Mouse (Mus musculus): ENCODE results near the gene Arhgap31. TPM values are rescaled to one million over a fixed set of nuclear protein-coding genes. Genes with fewer than 3 reads are reported as not detected.

Gene Arhgap31
- polyA plus RNA-seq, 1 experiment from 2014 or later, result 33.9 TPM

- no peak for ATAC-seq (replicated peaks; ENCODE audit: insufficient number of reproducible peaks, low FRiP score, low TSS enrichment)
- H3K27me3 ChIP-seq (ENCODE audit: control insufficient read depth, insufficient read depth, low read length), result no peaks in the 10 kb centered on the region
- peak overlapping the region; percentile 31 for H3K4me2 ChIP-seq
- H3K4me1 ChIP-seq (ENCODE audit: control insufficient read depth, insufficient read depth, low read length), result peaks cover 57% of the 10 kb centered on the region
- no peaks in the 10 kb centered on the region for H3K9me3 ChIP-seq (replicated peaks; ENCODE audit: control insufficient read depth, low read length)
- peak overlapping the region; percentile 74 for H3K27ac ChIP-seq (ENCODE audit: low read depth, low read length)
- no peak overlapping the region for H3K4me3 ChIP-seq (ENCODE audit: low read depth, low read length)
- WGBS (ENCODE audit: insufficient replicate concordance), result 33% methylated on average over 9 of the region's 9 CpGs
- H3K9ac ChIP-seq (ENCODE audit: low read depth, low read length), result peak overlapping the region; percentile 8; the same call in 1 of the 2 replicates
- peaks cover 6% of the 10 kb centered on the region; the same call in 1 of the 2 replicates for H3K36me3 ChIP-seq (ENCODE audit: control insufficient read depth, insufficient read depth, low read length)
Observed at GRCm38 (mm10) chr16:38701492-38702185, 11.4 kb downstream of the Arhgap31 start.

GRCm38 (mm10) chr16:38700392-38701162 lies 12.5 kb downstream of the Arhgap31 start:
- H3K4me2 ChIP-seq, result no peak overlapping the region
- no peaks in the 10 kb centered on the region for H3K27me3 ChIP-seq (ENCODE audit: control insufficient read depth, insufficient read depth, low read length)
- no peak for ATAC-seq (replicated peaks; ENCODE audit: insufficient number of reproducible peaks, low FRiP score, low TSS enrichment)
- 0 out of 2 replicates have a peak overlapping the region, but pooled peaks have one; percentile 11 for H3K27ac ChIP-seq (ENCODE audit: low read depth, low read length)
- peaks cover 48% of the 10 kb centered on the region for H3K4me1 ChIP-seq (ENCODE audit: control insufficient read depth, insufficient read depth, low read length)
- H3K9me3 ChIP-seq (replicated peaks; ENCODE audit: control insufficient read depth, low read length), result no peaks in the 10 kb centered on the region
- peaks cover 6% of the 10 kb centered on the region; the same call in 1 of the 2 replicates for H3K36me3 ChIP-seq (ENCODE audit: control insufficient read depth, insufficient read depth, low read length)
- no peak overlapping the region for H3K9ac ChIP-seq (ENCODE audit: low read depth, low read length)
- 58% methylated on average over 16 of the region's 16 CpGs for WGBS (ENCODE audit: insufficient replicate concordance)
- H3K4me3 ChIP-seq (ENCODE audit: low read depth, low read length), result no peak overlapping the region

GRCm38 (mm10) chr16:38697611-38698010 lies 15.5 kb downstream of the Arhgap31 start:
- WGBS (ENCODE audit: insufficient replicate concordance), result 85% methylated on average over 5 of the region's 5 CpGs
- no peaks in the 10 kb centered on the region for H3K27me3 ChIP-seq (ENCODE audit: control insufficient read depth, insufficient read depth, low read length)
- H3K9me3 ChIP-seq (replicated peaks; ENCODE audit: control insufficient read depth, low read length), result no peaks in the 10 kb centered on the region
- peaks cover 9% of the 10 kb centered on the region for H3K36me3 ChIP-seq (ENCODE audit: control insufficient read depth, insufficient read depth, low read length)
- no peak for ATAC-seq (replicated peaks; ENCODE audit: insufficient number of reproducible peaks, low FRiP score, low TSS enrichment)
- no peak overlapping the region for H3K4me2 ChIP-seq
- peaks cover 27% of the 10 kb centered on the region for H3K4me1 ChIP-seq (ENCODE audit: control insufficient read depth, insufficient read depth, low read length)
- H3K27ac ChIP-seq (ENCODE audit: low read depth, low read length), result no peak overlapping the region
- H3K4me3 ChIP-seq (ENCODE audit: low read depth, low read length), result no peak overlapping the region
- no peak overlapping the region for H3K9ac ChIP-seq (ENCODE audit: low read depth, low read length)

- WGBS (ENCODE audit: insufficient replicate concordance), result 67% methylated on average over 5 of the region's 5 CpGs
- Histone ChIP-seq H3K9me3 (replicated peaks; ENCODE audit: control insufficient read depth, low read length) (no peaks in the 10 kb centered on the region), H3K9ac (ENCODE audit: low read depth, low read length) (no peak overlapping the region), H3K27me3 (ENCODE audit: control insufficient read depth, insufficient read depth, low read length) (no peaks in the 10 kb centered on the region), H3K4me1 (ENCODE audit: control insufficient read depth, insufficient read depth, low read length) (peaks cover 12% of the 10 kb centered on the region; the same call in 1 of the 2 replicates), H3K4me2 (no peak overlapping the region), H3K27ac (ENCODE audit: low read depth, low read length) (no peak overlapping the region), H3K4me3 (ENCODE audit: low read depth, low read length) (no peak overlapping the region), H3K36me3 (ENCODE audit: control insufficient read depth, insufficient read depth, low read length) (peaks cover 9% of the 10 kb centered on the region)
- ATAC-seq (replicated peaks; ENCODE audit: insufficient number of reproducible peaks, low FRiP score, low TSS enrichment), result no peak
Observed at GRCm38 (mm10) chr16:38695557-38695956, 17.5 kb downstream of the Arhgap31 start.

- ATAC-seq (replicated peaks; ENCODE audit: insufficient number of reproducible peaks, low FRiP score, low TSS enrichment), result no peak
- no peak overlapping the region for H3K27ac ChIP-seq (ENCODE audit: low read depth, low read length)
- peaks cover 9% of the 10 kb centered on the region for H3K36me3 ChIP-seq (ENCODE audit: control insufficient read depth, insufficient read depth, low read length)
- H3K9ac ChIP-seq (ENCODE audit: low read depth, low read length), result no peak overlapping the region
- H3K9me3 ChIP-seq (replicated peaks; ENCODE audit: control insufficient read depth, low read length), result no peaks in the 10 kb centered on the region
- H3K4me1 ChIP-seq (ENCODE audit: control insufficient read depth, insufficient read depth, low read length), result peaks cover 13% of the 10 kb centered on the region
- no peak overlapping the region for H3K4me3 ChIP-seq (ENCODE audit: low read depth, low read length)
- H3K4me2 ChIP-seq, result no peak overlapping the region
- 83% methylated on average over 6 of the region's 6 CpGs for WGBS (ENCODE audit: insufficient replicate concordance)
- H3K27me3 ChIP-seq (ENCODE audit: control insufficient read depth, insufficient read depth, low read length), result no peaks in the 10 kb centered on the region
Observed at GRCm38 (mm10) chr16:38694906-38695540, 18.1 kb downstream of the Arhgap31 start.

GRCm38 (mm10) chr16:38690501-38690900 lies 22.6 kb downstream of the Arhgap31 start:
- no peak for ATAC-seq (replicated peaks; ENCODE audit: insufficient number of reproducible peaks, low FRiP score, low TSS enrichment)
- Histone ChIP-seq H3K27ac (ENCODE audit: low read depth, low read length) (no peak overlapping the region), H3K36me3 (ENCODE audit: control insufficient read depth, insufficient read depth, low read length) (peaks cover 7% of the 10 kb centered on the region; the same call in 1 of the 2 replicates), H3K4me1 (ENCODE audit: control insufficient read depth, insufficient read depth, low read length) (peaks cover 33% of the 10 kb centered on the region), H3K4me3 (ENCODE audit: low read depth, low read length) (no peak overlapping the region), H3K9me3 (replicated peaks; ENCODE audit: control insufficient read depth, low read length) (no peaks in the 10 kb centered on the region), H3K9ac (ENCODE audit: low read depth, low read length) (no peak overlapping the region), H3K4me2 (no peak overlapping the region), H3K27me3 (ENCODE audit: control insufficient read depth, insufficient read depth, low read length) (no peaks in the 10 kb centered on the region)
- 86% methylated on average over 5 of the region's 5 CpGs for WGBS (ENCODE audit: insufficient replicate concordance)

- 0 out of 2 replicates have a peak, but pooled peaks have one; percentile 14 for ATAC-seq (replicated peaks; ENCODE audit: insufficient number of reproducible peaks, low FRiP score, low TSS enrichment)
- Histone ChIP-seq H3K27ac (ENCODE audit: low read depth, low read length) (no peak overlapping the region), H3K4me2 (no peak overlapping the region), H3K9me3 (replicated peaks; ENCODE audit: control insufficient read depth, low read length) (no peaks in the 10 kb centered on the region), H3K4me3 (ENCODE audit: low read depth, low read length) (no peak overlapping the region), H3K27me3 (ENCODE audit: control insufficient read depth, insufficient read depth, low read length) (no peaks in the 10 kb centered on the region), H3K4me1 (ENCODE audit: control insufficient read depth, insufficient read depth, low read length) (peaks cover 33% of the 10 kb centered on the region), H3K36me3 (ENCODE audit: control insufficient read depth, insufficient read depth, low read length) (peaks cover 7% of the 10 kb centered on the region; the same call in 1 of the 2 replicates), H3K9ac (ENCODE audit: low read depth, low read length) (no peak overlapping the region)
- 69% methylated on average over 10 of the region's 10 CpGs for WGBS (ENCODE audit: insufficient replicate concordance)
Observed at GRCm38 (mm10) chr16:38689786-38690185, 23.3 kb downstream of the Arhgap31 start.

- Histone ChIP-seq H3K36me3 (ENCODE audit: control insufficient read depth, insufficient read depth, low read length) (peaks cover 7% of the 10 kb centered on the region; the same call in 1 of the 2 replicates), H3K4me1 (ENCODE audit: control insufficient read depth, insufficient read depth, low read length) (peaks cover 33% of the 10 kb centered on the region), H3K4me3 (ENCODE audit: low read depth, low read length) (no peak overlapping the region), H3K9ac (ENCODE audit: low read depth, low read length) (no peak overlapping the region), H3K4me2 (no peak overlapping the region), H3K27me3 (ENCODE audit: control insufficient read depth, insufficient read depth, low read length) (no peaks in the 10 kb centered on the region), H3K9me3 (replicated peaks; ENCODE audit: control insufficient read depth, low read length) (no peaks in the 10 kb centered on the region), H3K27ac (ENCODE audit: low read depth, low read length) (peak overlapping the region; percentile 15; the same call in 1 of the 2 replicates)
- WGBS (ENCODE audit: insufficient replicate concordance), result 76% methylated on average over 12 of the region's 12 CpGs
- ATAC-seq (replicated peaks; ENCODE audit: insufficient number of reproducible peaks, low FRiP score, low TSS enrichment), result no peak
Observed at GRCm38 (mm10) chr16:38688531-38689264, 24.4 kb downstream of the Arhgap31 start.

Data from heart, embryonic 11.5 days (tissue).